Mouse (Mus musculus) lung, embryonic 15.5 days (tissue): Measurements from ENCODE around the gene Ldha. TPM values are rescaled to one million over a fixed set of nuclear protein-coding genes. Genes with fewer than 3 reads are reported as not detected.

Experiments
- polyA plus RNA-seq: library from polyadenylated mRNA; unstranded; fragments of >200 nt; fragmentation: Nextera tagmentation; extraction: Ambion mirVana; gene quantifications from 2 replicates; pipeline ENCODE4 v1.2.1, GENCODE M21; 2015

The Ldha gene
- polyA plus RNA-seq, 1 experiment from 2014 or later, result 1,840 TPM

Other genes with a start within 250 kb of the Ldha start
- gene Sergef, start 201.7 kb upstream of the Ldha start, polyA plus RNA-seq, result 13.3 and 14.4 TPM in 2 replicates
- 0.39 and 0.55 TPM in 2 replicates for gene Tph1, start 168.9 kb upstream of the Ldha start, polyA plus RNA-seq
- 32.2 and 32.9 TPM in 2 replicates for gene Saal1, start 130.8 kb upstream of the Ldha start, polyA plus RNA-seq
- 0.16 and 0.40 TPM in 2 replicates for gene Saa3, start 125.8 kb upstream of the Ldha start, polyA plus RNA-seq
- gene Saa4, start 108.9 kb upstream of the Ldha start, polyA plus RNA-seq, result not detected in 2 replicates
- 0.12 and 0.20 TPM in 2 replicates for gene Saa1, start 98.5 kb upstream of the Ldha start, polyA plus RNA-seq
- gene Saa2, start 89.7 kb upstream of the Ldha start, polyA plus RNA-seq, result not detected in 2 replicates
- gene Hps5, start 45.4 kb upstream of the Ldha start, polyA plus RNA-seq, result 19.3 and 21.3 TPM in 2 replicates
- 40.6 and 43.8 TPM in 2 replicates for gene Gtf2h1, start 45.4 kb upstream of the Ldha start, polyA plus RNA-seq
- gene Ldhc, start 19.7 kb downstream of the Ldha start, polyA plus RNA-seq, result 0.14 TPM in 1 of 2 replicates, not detected in the other
- gene Tsg101, start 78.5 kb downstream of the Ldha start, polyA plus RNA-seq, result 157 and 163 TPM in 2 replicates
- 12.1 and 13.1 TPM in 2 replicates for gene Uevld, start 117.1 kb downstream of the Ldha start, polyA plus RNA-seq
- 0.62 TPM in 1 of 2 replicates, not detected in the other for gene Gm9999, start 142.1 kb downstream of the Ldha start, polyA plus RNA-seq
- 22.8 and 23.3 TPM in 2 replicates for gene Spty2d1, start 166.9 kb downstream of the Ldha start, polyA plus RNA-seq
- 44.9 and 45.5 TPM in 2 replicates for gene Tmem86a, start 209.1 kb downstream of the Ldha start, polyA plus RNA-seq